Mouse (Mus musculus) CD4-positive naive resting alpha-beta T cell, adult 57 days (primary cell): ENCODE data around the gene Slfn3. TPM values are rescaled to one million over a fixed set of nuclear protein-coding genes. Genes with fewer than 3 reads are reported as not detected.

Experiments used
- total RNA-seq: library from RNA; stranded (reverse); gene quantifications from one replicate; pipeline ENCODE4 v1.2.4, GENCODE M21; 2023

Gene Slfn3
- 7.7 TPM for total RNA-seq

GRCm38 (mm10) chr11:83191134-83191893 lies at the start of gene Slfn3:
Gene Slfn3 (plus strand): TSS chr11:83191330.

DNA sequence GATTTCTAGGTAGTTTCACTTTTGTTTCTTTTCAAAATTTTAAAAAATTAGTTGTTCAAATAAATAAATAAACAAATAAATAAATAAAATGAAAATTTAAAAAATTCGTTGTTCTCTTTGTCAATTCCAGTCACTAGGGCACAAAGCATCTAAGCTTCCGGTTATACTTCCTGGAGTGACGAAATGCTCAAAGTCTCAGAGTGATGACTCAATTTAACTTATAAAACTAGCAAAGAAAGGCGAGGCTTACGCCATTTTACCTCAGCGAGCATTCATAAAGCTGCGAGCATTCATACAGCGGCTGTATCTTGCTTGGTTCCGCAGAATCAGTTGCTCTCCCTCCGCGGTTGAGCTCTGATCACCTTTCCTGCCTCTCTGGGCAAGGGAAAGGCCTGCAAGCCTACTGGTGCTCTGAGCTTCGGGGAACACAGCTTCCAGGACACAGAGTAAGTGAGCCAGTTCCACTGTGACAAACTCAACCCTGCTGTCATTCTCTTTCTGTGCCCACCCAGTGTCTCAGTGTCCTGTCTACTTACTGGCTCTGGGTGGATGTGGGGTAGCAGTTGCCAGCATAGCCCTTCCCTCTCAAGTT lies 16.1 kb upstream of the Slfn3 start, which contains the start of gene Slfn4:
Gene Slfn4 (plus strand): TSS at position 239 of the 592 bp plus-strand sequence.

Other genes starting within 250 kb of the Slfn3 start
- gene Slfn5, start 240.0 kb upstream of the Slfn3 start, total RNA-seq = 71.1 TPM
- gene Slfn9, start 199.5 kb upstream of the Slfn3 start, total RNA-seq = 17.7 TPM
- gene Slfn8, start 170.5 kb upstream of the Slfn3 start, total RNA-seq = 43.8 TPM
- gene Slfn2, start 126.2 kb upstream of the Slfn3 start, total RNA-seq = 186 TPM
- gene Slfn1, start 74.5 kb upstream of the Slfn3 start, total RNA-seq = 144 TPM
- gene Slfn4, start 16.1 kb upstream of the Slfn3 start, total RNA-seq = 1.7 TPM
- gene Slfn14, start 95.4 kb downstream of the Slfn3 start, total RNA-seq = not detected
- gene Ap2b1, start 107.7 kb downstream of the Slfn3 start, total RNA-seq = 86.8 TPM
- gene Pex12, start 111.3 kb downstream of the Slfn3 start, total RNA-seq = 13.8 TPM
- gene Rasl10b, start 217.8 kb downstream of the Slfn3 start, total RNA-seq = 0.89 TPM
- gene Gas2l2, start 238.1 kb downstream of the Slfn3 start, total RNA-seq = not detected
- 1.1 TPM for gene 1700020L24Rik, start 246.3 kb downstream of the Slfn3 start, total RNA-seq